Mouse (Mus musculus): ENCODE results near the gene Gk2. TPM values are rescaled to one million over a fixed set of nuclear protein-coding genes. Genes with fewer than 3 reads are reported as not detected.

Gk2 gene
- polyA plus RNA-seq, 1 experiment = not detected

- DNase-seq (ENCODE audit: low read depth in 1 of 2, low spot score in 2 of 2) = no peak
- TF ChIP-seq CTCF (IDR thresholded peaks at IDR 0.05; ENCODE audit: extremely low read depth, insufficient read depth, insufficient read length, insufficient replicate concordance) (no peak), POLR2A (IDR thresholded peaks at IDR 0.05; ENCODE audit: low read depth, low read length) (no peak)
- Histone ChIP-seq H3K4me1 (ENCODE audit: control insufficient read depth, insufficient read depth, insufficient read length) (no peaks in the 10 kb centered on the region), H3K27me3 (ENCODE audit: control insufficient read depth, insufficient read depth, low read length) (no peaks in the 10 kb centered on the region), H3K36me3 (ENCODE audit: control insufficient read depth, insufficient read depth, low read length) (no peaks in the 10 kb centered on the region), H3K4me3 (ENCODE audit: extremely low read depth, insufficient read depth, insufficient read length) (no peak overlapping the region), H3K27ac (ENCODE audit: insufficient read depth, low read length) (no peak overlapping the region)
- 84% methylated on average over 2 of the region's 2 CpGs for WGBS
Measured at GRCm38 (mm10) chr5:97421669-97422068, 35.2 kb downstream of the Gk2 start.

- 78% methylated on average over 2 of the region's 2 CpGs for WGBS
- Histone ChIP-seq H3K27ac (ENCODE audit: insufficient read depth, low read length) (no peak overlapping the region), H3K4me1 (ENCODE audit: control insufficient read depth, insufficient read depth, insufficient read length) (no peaks in the 10 kb centered on the region; the same call in 1 of the 2 replicates), H3K27me3 (ENCODE audit: control insufficient read depth, insufficient read depth, low read length) (no peaks in the 10 kb centered on the region), H3K36me3 (ENCODE audit: control insufficient read depth, insufficient read depth, low read length) (no peaks in the 10 kb centered on the region), H3K4me3 (ENCODE audit: extremely low read depth, insufficient read depth, insufficient read length) (no peak overlapping the region)
- no peak for DNase-seq (ENCODE audit: low read depth in 1 of 2, low spot score in 2 of 2)
- no peak for TF ChIP-seq POLR2A (IDR thresholded peaks at IDR 0.05; ENCODE audit: low read depth, low read length)
- no peak for TF ChIP-seq CTCF (IDR thresholded peaks at IDR 0.05; ENCODE audit: extremely low read depth, insufficient read depth, insufficient read length, insufficient replicate concordance)
Measured at GRCm38 (mm10) chr5:97417185-97417584, 39.6 kb downstream of the Gk2 start.

GRCm38 (mm10) chr5:97415837-97416236, 41.0 kb downstream of the Gk2 start:
- no peaks in the 10 kb centered on the region for H3K27me3 ChIP-seq (ENCODE audit: control insufficient read depth, insufficient read depth, low read length)
- TF ChIP-seq CTCF (IDR thresholded peaks at IDR 0.05; ENCODE audit: extremely low read depth, insufficient read depth, insufficient read length, insufficient replicate concordance) (no peak), POLR2A (IDR thresholded peaks at IDR 0.05; ENCODE audit: low read depth, low read length) (no peak)
- no peak overlapping the region for H3K27ac ChIP-seq (ENCODE audit: insufficient read depth, low read length)
- H3K36me3 ChIP-seq (ENCODE audit: control insufficient read depth, insufficient read depth, low read length) = no peaks in the 10 kb centered on the region
- H3K4me3 ChIP-seq (ENCODE audit: extremely low read depth, insufficient read depth, insufficient read length) = no peak overlapping the region
- WGBS = 46% methylated on average over 6 of the region's 6 CpGs
- no peak for DNase-seq (ENCODE audit: low read depth in 1 of 2, low spot score in 2 of 2)
- no peaks in the 10 kb centered on the region; the same call in 1 of the 2 replicates for H3K4me1 ChIP-seq (ENCODE audit: control insufficient read depth, insufficient read depth, insufficient read length)

GRCm38 (mm10) chr5:97413716-97414115, 43.1 kb downstream of the Gk2 start:
- TF ChIP-seq POLR2A (IDR thresholded peaks at IDR 0.05; ENCODE audit: low read depth, low read length) (no peak), CTCF (IDR thresholded peaks at IDR 0.05; ENCODE audit: extremely low read depth, insufficient read depth, insufficient read length, insufficient replicate concordance) (no peak)
- Histone ChIP-seq H3K27ac (ENCODE audit: insufficient read depth, low read length) (no peak overlapping the region), H3K36me3 (ENCODE audit: control insufficient read depth, insufficient read depth, low read length) (no peaks in the 10 kb centered on the region), H3K4me1 (ENCODE audit: control insufficient read depth, insufficient read depth, insufficient read length) (no peaks in the 10 kb centered on the region; the same call in 1 of the 2 replicates), H3K27me3 (ENCODE audit: control insufficient read depth, insufficient read depth, low read length) (no peaks in the 10 kb centered on the region), H3K4me3 (ENCODE audit: extremely low read depth, insufficient read depth, insufficient read length) (no peak overlapping the region)
- DNase-seq (ENCODE audit: low read depth in 1 of 2, low spot score in 2 of 2) = no peak
- WGBS = 93% methylated on average over 3 of the region's 3 CpGs

- TF ChIP-seq CTCF (IDR thresholded peaks at IDR 0.05; ENCODE audit: extremely low read depth, insufficient read depth, insufficient read length, insufficient replicate concordance) (no peak), POLR2A (IDR thresholded peaks at IDR 0.05; ENCODE audit: low read depth, low read length) (no peak)
- H3K27me3 ChIP-seq (ENCODE audit: control insufficient read depth, insufficient read depth, low read length) = no peaks in the 10 kb centered on the region
- DNase-seq (ENCODE audit: low read depth in 1 of 2, low spot score in 2 of 2) = no peak
- H3K4me3 ChIP-seq (ENCODE audit: extremely low read depth, insufficient read depth, insufficient read length) = no peak overlapping the region
- no peaks in the 10 kb centered on the region for H3K36me3 ChIP-seq (ENCODE audit: control insufficient read depth, insufficient read depth, low read length)
- no peaks in the 10 kb centered on the region for H3K4me1 ChIP-seq (ENCODE audit: control insufficient read depth, insufficient read depth, insufficient read length)
- no peak overlapping the region for H3K27ac ChIP-seq (ENCODE audit: insufficient read depth, low read length)
- 92% methylated on average over 6 of the region's 6 CpGs for WGBS
Measured at GRCm38 (mm10) chr5:97410190-97410589, 46.6 kb downstream of the Gk2 start.

GRCm38 (mm10) chr5:97409234-97409704, 47.6 kb downstream of the Gk2 start:
- TF ChIP-seq CTCF (IDR thresholded peaks at IDR 0.05; ENCODE audit: extremely low read depth, insufficient read depth, insufficient read length, insufficient replicate concordance) (no peak), POLR2A (IDR thresholded peaks at IDR 0.05; ENCODE audit: low read depth, low read length) (no peak)
- 68% methylated on average over 4 of the region's 4 CpGs for WGBS
- Histone ChIP-seq H3K4me3 (ENCODE audit: extremely low read depth, insufficient read depth, insufficient read length) (no peak overlapping the region), H3K27ac (ENCODE audit: insufficient read depth, low read length) (no peak overlapping the region), H3K27me3 (ENCODE audit: control insufficient read depth, insufficient read depth, low read length) (no peaks in the 10 kb centered on the region), H3K36me3 (ENCODE audit: control insufficient read depth, insufficient read depth, low read length) (no peaks in the 10 kb centered on the region), H3K4me1 (ENCODE audit: control insufficient read depth, insufficient read depth, insufficient read length) (no peaks in the 10 kb centered on the region)
- DNase-seq (ENCODE audit: low read depth in 1 of 2, low spot score in 2 of 2) = no peak

Other genes with a start within 250 kb of the Gk2 start
- not detected in 2 replicates for gene Naa11, start 64.6 kb downstream of the Gk2 start, polyA plus RNA-seq (2012; rRNA removed)